Mouse (Mus musculus) embryonic facial prominence, embryonic 11.5 days (tissue): ENCODE results near the gene Akt2. TPM values are rescaled to one million over a fixed set of nuclear protein-coding genes. Genes with fewer than 3 reads are reported as not detected.

Experiments used
- ATAC-seq: fragments of 200-750 bp; cut with Nextera tagmentation; replicated peaks from 2 replicates; pipeline ENCODE4 v1.8.0; 2017; ENCODE audit warnings: low read depth; ENCODE audit not compliant: insufficient number of reproducible peaks, low FRiP score, low TSS enrichment
- DNase-seq: peaks from one replicate; pipeline ENCODE4 v3.0.0-alpha.2; 2015; ENCODE audit warnings: low spot score
- H3K27ac ChIP-seq: fragments of 300-500 bp; sonication (generic); replicated peaks from 2 replicates; pipeline ENCODE4 v1.5.1; 2014; ENCODE audit warnings: mild to moderate bottlenecking, low read depth, low read length, control low read depth
- H3K27me3 ChIP-seq: fragments of 300-500 bp; sonication (generic); 2 replicates; pipeline ENCODE4 v1.6.1; 2014; ENCODE audit warnings: mild to moderate bottlenecking, low read length, moderate library complexity, mixed read lengths; ENCODE audit not compliant: control insufficient read depth, insufficient read depth
- H3K36me3 ChIP-seq: fragments of 300-500 bp; sonication (generic); replicated peaks from 2 replicates; pipeline ENCODE4 v1.6.1; 2014; ENCODE audit warnings: low read depth, mild to moderate bottlenecking, low read length, moderate library complexity, mixed read lengths; ENCODE audit not compliant: control insufficient read depth, insufficient read depth
- H3K4me1 ChIP-seq: fragments of 300-500 bp; sonication (generic); 2 replicates; pipeline ENCODE4 v1.6.1; 2014; ENCODE audit warnings: low read length, mixed read lengths; ENCODE audit not compliant: control insufficient read depth, insufficient read depth
- H3K4me2 ChIP-seq: fragments of 300-500 bp; sonication (generic); 2 replicates; pipeline ENCODE4 v1.6.1; 2014; ENCODE audit warnings: low read depth, mild to moderate bottlenecking, control low read depth, low read length, moderate library complexity
- H3K4me3 ChIP-seq: fragments of 300-500 bp; sonication (generic); 2 replicates; pipeline ENCODE4 v1.5.1; 2014; ENCODE audit warnings: low read depth, low read length, control low read depth
- H3K9ac ChIP-seq: fragments of 300-500 bp; sonication (generic); replicated peaks from 2 replicates; pipeline ENCODE4 v1.6.1; 2014; ENCODE audit warnings: mild to moderate bottlenecking, control low read depth, low read length
- H3K9me3 ChIP-seq: fragments of 300-500 bp; sonication (generic); replicated peaks from 2 replicates; pipeline ENCODE4 v1.6.1; 2016; ENCODE audit warnings: mild to moderate bottlenecking, low read length, inconsistent platforms, mixed read lengths; ENCODE audit not compliant: control insufficient read depth
- WGBS: fragments of 180-500 bp; shearing (Covaris S2); extraction: QIAGEN DNeasy Blood & Tissue Kit; methylation state at CpG from one replicate; pipeline ENCODE4 v1.1.7; 2014; 5-methylcytosine and 5-hydroxymethylcytosine counted together
- polyA plus RNA-seq: library from polyadenylated mRNA; unstranded; fragments of >200 nt; fragmentation: Nextera tagmentation; extraction: Ambion mirVana; gene quantifications from 2 replicates; pipeline ENCODE4 v1.2.1, GENCODE M21; 2014

Akt2 gene
- polyA plus RNA-seq, 1 experiment from 2014 or later, result 82.8 TPM

DNA sequence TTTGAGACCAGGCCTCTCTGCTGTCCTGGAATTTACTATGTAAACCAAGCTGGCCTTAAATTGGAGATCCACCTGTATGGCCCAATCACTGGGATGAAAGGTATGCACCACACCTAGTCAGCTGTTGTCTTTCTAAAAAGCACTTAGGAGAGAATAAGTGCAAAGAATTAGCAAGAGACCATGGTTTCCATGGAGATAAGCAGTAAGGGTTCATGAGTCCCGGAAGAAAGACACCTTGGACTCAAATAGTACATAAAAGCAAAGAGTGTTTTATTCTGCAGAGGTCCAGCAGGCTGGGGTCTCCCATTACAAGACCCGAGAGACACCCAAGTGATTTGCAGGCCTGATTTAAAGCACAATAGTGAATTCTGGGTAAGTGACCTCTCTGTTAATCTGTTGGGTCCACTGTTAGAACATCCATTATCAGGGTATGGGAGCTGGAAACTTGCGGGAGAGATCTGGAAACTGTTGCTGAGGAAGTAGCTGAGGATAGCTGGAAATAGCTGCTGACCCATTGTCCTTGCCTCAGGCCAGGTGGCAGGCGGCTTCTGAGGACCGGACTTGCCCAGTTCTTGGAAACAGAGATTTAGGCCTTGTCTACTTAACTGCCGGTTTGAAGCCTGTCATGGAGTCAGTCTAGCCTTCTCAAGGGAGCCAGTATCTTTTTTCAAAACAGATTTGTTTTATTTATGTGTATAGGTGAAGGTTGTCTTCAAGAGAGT is 56.1 kb downstream of the Akt2 start:
- H3K9ac ChIP-seq, result no peak overlapping the region
- H3K9me3 ChIP-seq, result no peaks in the 10 kb centered on the region
- no peak overlapping the region for H3K4me2 ChIP-seq
- 81% methylated on average over 6 of the region's 6 CpGs for WGBS
- no peak overlapping the region for H3K4me3 ChIP-seq
- DNase-seq (no peak), ATAC-seq (no peak)
- H3K27me3 ChIP-seq, result peaks cover 2% of the 10 kb centered on the region; the same call in 1 of the 2 replicates
- no peaks in the 10 kb centered on the region for H3K36me3 ChIP-seq
- no peak overlapping the region for H3K27ac ChIP-seq
- no peaks in the 10 kb centered on the region for H3K4me1 ChIP-seq

DNA sequence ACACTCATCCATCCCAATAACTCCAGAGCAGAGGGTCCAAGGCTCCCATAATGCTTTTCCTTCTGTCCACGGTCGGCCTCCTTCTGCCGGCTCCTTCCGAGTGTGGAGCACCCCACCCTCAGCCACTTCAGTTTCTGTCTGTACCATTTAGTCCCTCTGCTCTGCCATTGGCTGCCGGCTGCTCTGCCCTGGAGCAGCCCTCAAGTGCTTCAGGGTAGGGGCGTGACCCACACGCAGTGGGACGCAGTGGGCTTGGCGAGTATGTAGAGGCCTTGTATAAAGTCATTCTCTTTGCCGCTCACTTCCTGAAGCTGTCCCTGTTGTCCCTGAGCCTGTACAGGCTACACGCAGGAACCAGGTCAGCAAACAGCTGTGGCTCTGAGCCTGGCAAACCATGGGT is 58.4 kb downstream of the Akt2 start:
- no peak for ATAC-seq
- Histone ChIP-seq H3K4me1 (peaks cover 4% of the 10 kb centered on the region), H3K4me3 (no peak overlapping the region), H3K27me3 (peaks cover 20% of the 10 kb centered on the region), H3K27ac (no peak overlapping the region), H3K9ac (no peak overlapping the region), H3K4me2 (no peak overlapping the region), H3K36me3 (no peaks in the 10 kb centered on the region), H3K9me3 (no peaks in the 10 kb centered on the region)
- WGBS, result 92% methylated on average over 11 of the region's 11 CpGs
- DNase-seq, result no peak

DNA sequence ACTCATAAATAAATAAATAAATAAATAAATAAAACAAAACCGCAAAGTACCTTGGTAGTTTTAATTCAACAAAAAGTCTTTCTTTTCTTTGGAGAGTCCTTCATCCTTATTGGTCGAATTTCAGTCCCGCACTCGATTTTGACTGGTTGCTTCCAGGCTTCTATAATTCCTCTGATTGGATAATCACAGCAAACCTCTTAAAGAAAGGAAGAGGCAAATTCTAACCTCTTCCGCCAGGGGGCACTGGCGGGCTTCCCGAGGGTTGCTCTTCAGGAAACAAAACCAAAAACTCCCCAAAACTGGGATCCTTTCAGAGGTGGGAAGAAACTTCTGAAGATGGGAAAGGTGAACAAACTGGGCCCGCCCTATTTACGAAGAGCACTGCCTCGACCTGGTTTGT is 59.6 kb downstream of the Akt2 start:
- peaks cover 4% of the 10 kb centered on the region for H3K4me1 ChIP-seq
- H3K4me2 ChIP-seq, result no peak overlapping the region
- no peak overlapping the region for H3K9ac ChIP-seq
- ATAC-seq, result no peak
- no peaks in the 10 kb centered on the region for H3K36me3 ChIP-seq
- 1% methylated on average over 10 of the region's 10 CpGs for WGBS
- H3K27me3 ChIP-seq, result peaks cover 20% of the 10 kb centered on the region
- H3K9me3 ChIP-seq, result no peaks in the 10 kb centered on the region
- no peak overlapping the region for H3K27ac ChIP-seq
- DNase-seq, result peak; percentile 90
- H3K4me3 ChIP-seq, result no peak overlapping the region

DNA sequence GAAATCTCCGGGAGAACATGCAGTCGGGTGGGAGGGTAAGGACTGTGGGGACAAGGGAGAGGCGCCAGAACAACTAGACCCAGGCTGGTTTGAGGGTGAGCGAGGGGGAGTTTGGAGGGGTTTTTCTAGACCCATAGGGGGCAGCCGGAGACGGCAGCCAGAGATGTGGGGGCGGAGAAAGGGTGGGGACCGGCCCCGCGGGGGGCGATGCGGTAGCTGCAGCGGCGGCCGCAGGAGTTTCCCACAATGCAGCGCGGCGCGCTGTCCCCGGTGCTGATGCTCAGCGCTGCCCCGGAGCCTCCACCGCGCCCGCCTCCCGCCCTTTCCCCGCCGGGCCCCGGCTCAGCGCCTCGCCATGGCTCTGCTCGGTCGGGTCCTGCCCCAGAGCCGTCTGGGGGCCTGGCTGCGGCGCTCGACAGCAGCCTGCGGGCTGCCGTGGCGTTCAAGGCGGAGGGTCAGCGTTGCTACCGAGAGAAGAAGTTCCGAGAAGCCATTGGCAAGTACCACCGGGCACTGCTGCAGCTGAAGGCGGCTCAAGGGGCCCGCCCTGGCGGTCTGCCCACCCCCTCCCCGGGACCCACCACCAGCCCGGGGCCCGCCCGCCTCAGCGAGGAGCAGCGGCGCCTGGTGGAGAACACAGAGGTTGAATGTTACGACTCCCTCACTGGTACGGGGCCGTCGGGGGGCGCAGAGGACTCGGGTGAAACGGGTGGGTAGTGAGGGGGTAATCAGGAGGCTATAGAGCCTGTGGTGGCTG is 62.5 kb downstream of the Akt2 start, which contains the start of gene Ttc9b:
Ttc9b (plus strand) TSS at position 235 of the 757 bp plus-strand sequence.
- DNase-seq (peak; percentile 81), ATAC-seq (peak; percentile 45)
- Histone ChIP-seq H3K9me3 (no peaks in the 10 kb centered on the region), H3K27ac (no peak within 1 kb of the TSS), H3K4me3 (peak within 1 kb of the TSS; percentile 27), H3K36me3 (no peaks in the 10 kb centered on the region), H3K9ac (peak within 1 kb of the TSS; percentile 28), H3K4me1 (peaks cover 4% of the 10 kb centered on the region), H3K4me2 (peak within 1 kb of the TSS; percentile 68), H3K27me3 (peaks cover 34% of the 10 kb centered on the region)
- 3% methylated on average over 58 of the region's 62 CpGs for WGBS

DNA sequence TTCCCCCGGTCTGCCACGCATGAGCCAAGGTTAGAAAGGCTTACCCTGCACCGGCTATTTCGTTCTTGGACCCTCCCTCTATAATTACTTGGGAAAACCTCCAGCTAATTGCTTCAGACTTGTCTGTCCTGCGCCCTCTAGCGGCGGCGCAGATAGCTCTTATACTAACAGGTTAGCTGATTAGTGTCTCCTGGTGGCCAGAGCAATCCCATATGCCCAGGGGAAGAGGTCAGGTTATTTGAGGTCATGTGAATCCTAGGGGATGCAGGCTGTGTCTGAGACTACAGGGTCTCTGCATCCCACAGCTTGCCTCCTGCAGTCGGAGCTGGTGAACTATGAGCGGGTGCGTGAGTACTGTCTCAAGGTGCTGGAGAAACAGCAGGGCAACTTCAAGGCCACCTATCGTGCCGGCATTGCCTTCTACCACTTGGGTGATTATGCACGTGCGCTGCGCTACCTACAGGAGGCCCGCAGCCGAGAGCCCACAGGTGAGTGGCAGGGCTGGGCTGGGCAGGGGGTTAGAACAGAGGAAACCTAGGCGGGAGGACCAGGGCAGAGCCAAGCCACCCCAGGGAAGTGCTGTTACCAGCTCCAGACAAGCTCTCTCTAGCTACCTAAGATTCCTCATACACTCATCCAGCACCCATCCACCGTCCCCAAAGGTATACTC is 63.4 kb downstream of the Akt2 start:
- Histone ChIP-seq H3K36me3 (no peaks in the 10 kb centered on the region), H3K4me1 (peaks cover 4% of the 10 kb centered on the region), H3K9me3 (no peaks in the 10 kb centered on the region), H3K27me3 (peaks cover 39% of the 10 kb centered on the region), H3K9ac (no peak overlapping the region), H3K4me2 (no peak overlapping the region), H3K4me3 (no peak overlapping the region), H3K27ac (no peak overlapping the region)
- DNase-seq, result peak; percentile 31
- no peak for ATAC-seq
- WGBS, result 60% methylated on average over 20 of the region's 20 CpGs

DNA sequence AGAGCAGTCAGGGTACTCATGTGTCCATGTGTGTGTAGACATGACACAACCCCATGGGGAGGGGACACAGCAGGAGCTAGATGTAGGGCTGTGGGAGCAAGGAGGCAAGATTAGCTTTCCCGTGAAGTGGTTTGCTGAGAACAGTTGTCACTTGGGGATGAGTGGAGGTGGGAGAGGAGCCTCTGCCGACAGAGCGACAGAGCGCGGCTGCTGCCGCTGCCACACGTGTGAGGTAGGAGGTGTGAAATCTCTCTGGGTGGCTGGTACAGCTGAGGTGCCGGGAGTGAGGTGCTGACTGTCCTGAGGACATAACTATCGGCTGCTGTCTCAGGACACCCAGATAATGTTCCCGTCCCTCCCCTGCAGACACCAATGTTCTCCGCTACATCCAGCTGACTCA is 64.2 kb downstream of the Akt2 start:
- DNase-seq (no peak), ATAC-seq (no peak)
- Histone ChIP-seq H3K4me2 (no peak overlapping the region), H3K27ac (no peak overlapping the region), H3K4me3 (no peak overlapping the region), H3K27me3 (peaks cover 39% of the 10 kb centered on the region), H3K4me1 (peaks cover 4% of the 10 kb centered on the region), H3K9ac (no peak overlapping the region), H3K9me3 (no peaks in the 10 kb centered on the region), H3K36me3 (no peaks in the 10 kb centered on the region)
- 76% methylated on average over 11 of the region's 11 CpGs for WGBS

DNA sequence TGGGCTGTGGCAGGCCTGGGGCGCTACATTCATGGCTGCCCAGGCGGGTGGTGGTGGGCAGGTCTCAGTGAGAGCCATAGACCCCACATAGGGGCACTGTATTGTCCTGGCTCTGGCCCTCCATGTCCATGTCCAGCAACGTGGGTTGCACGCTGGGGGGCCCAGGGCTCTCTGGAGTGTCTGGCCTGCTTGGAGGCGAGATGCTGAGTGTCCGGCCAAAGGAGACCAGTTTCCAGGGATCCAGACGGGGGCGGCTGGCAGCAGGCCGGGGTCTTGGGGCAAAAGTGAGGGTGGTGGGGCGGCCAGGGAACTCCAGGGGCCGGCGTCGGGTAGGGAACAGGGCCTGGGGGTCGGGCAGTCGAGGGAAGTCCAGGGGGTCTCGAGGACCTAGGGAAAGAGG is 65.2 kb downstream of the Akt2 start:
- Histone ChIP-seq H3K27me3 (peaks cover 39% of the 10 kb centered on the region), H3K27ac (no peak overlapping the region), H3K9ac (no peak overlapping the region), H3K4me1 (peaks cover 4% of the 10 kb centered on the region), H3K4me2 (no peak overlapping the region), H3K4me3 (no peak overlapping the region), H3K36me3 (no peaks in the 10 kb centered on the region), H3K9me3 (no peaks in the 10 kb centered on the region)
- no peak for DNase-seq
- WGBS, result 91% methylated on average over 16 of the region's 16 CpGs
- no peak for ATAC-seq
